Mouse (Mus musculus): ENCODE measurements around the gene Il3.

DNA sequence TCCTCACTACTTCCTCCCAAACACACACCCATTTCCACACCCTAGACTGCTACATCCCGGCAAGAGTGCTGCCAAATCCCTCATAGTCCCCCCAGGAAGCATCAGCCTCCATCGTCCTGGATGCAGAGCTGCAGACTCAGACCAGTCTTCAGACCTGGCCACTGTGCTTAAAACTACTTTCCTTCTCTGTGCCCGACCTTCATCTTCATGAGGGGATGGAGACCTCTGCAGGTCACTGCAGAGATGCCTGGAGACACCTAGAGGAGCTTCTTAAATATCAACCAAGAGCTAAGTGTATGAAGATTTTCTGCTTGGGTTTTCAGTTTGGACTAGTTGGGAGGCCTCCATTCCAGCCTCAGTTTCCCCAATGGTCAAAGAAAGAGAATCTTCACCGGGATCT, 13.0 kb downstream of the Il3 start:
- TF ChIP-seq CTCF (IDR thresholded peaks at IDR 0.05; ENCODE audit: borderline replicate concordance, control insufficient read depth, extremely low read depth, insufficient read depth, low read length, poor library complexity) (no peak), POLR2A (IDR thresholded peaks at IDR 0.05; ENCODE audit: control insufficient read depth, extremely low read depth, insufficient read depth, low read length, poor library complexity) (no peak)

Measured in thymus, adult 2 months (tissue).